Mouse (Mus musculus) intestine, embryonic 16.5 days (tissue): ENCODE measurements around the gene Btg2. TPM values are rescaled to one million over a fixed set of nuclear protein-coding genes. Genes with fewer than 3 reads are reported as not detected.

Experiments used
- ATAC-seq: fragments of 200-750 bp; cut with Nextera tagmentation; 2 replicates; pipeline ENCODE4 v1.8.0; 2017; ENCODE audit warnings: moderate TSS enrichment, moderate library complexity
- H3K27ac ChIP-seq: fragments of 300-500 bp; sonication (generic); 2 replicates; pipeline ENCODE4 v1.5.1; 2014; ENCODE audit warnings: mild to moderate bottlenecking, low read length
- H3K27me3 ChIP-seq: fragments of 300-500 bp; sonication (generic); replicated peaks from 2 replicates; pipeline ENCODE4 v1.6.1; 2014; ENCODE audit warnings: low read length, control low read depth, mixed read lengths; ENCODE audit not compliant: control insufficient read depth, insufficient read depth
- H3K36me3 ChIP-seq: fragments of 300-500 bp; sonication (generic); 2 replicates; pipeline ENCODE4 v1.6.1; 2014; ENCODE audit warnings: low read length, control low read depth; ENCODE audit not compliant: control insufficient read depth, insufficient read depth
- H3K4me1 ChIP-seq: fragments of 300-500 bp; sonication (generic); 2 replicates; pipeline ENCODE4 v1.6.1; 2014; ENCODE audit warnings: low read length, control low read depth, mixed read lengths; ENCODE audit not compliant: control insufficient read depth, insufficient read depth
- H3K4me2 ChIP-seq: fragments of 300-500 bp; sonication (generic); 2 replicates; pipeline ENCODE4 v1.6.1; 2014; ENCODE audit warnings: low read depth, low read length, control low read depth
- H3K4me3 ChIP-seq: fragments of 300-500 bp; sonication (generic); 2 replicates; pipeline ENCODE4 v1.5.1; 2014; ENCODE audit warnings: mild to moderate bottlenecking, low read length
- H3K9ac ChIP-seq: fragments of 300-500 bp; sonication (generic); 2 replicates; pipeline ENCODE4 v1.6.1; 2014; ENCODE audit warnings: low read depth, low read length
- H3K9me3 ChIP-seq: fragments of 300-500 bp; sonication (generic); 2 replicates; pipeline ENCODE4 v1.6.1; 2016; ENCODE audit warnings: low read length, control low read depth; ENCODE audit not compliant: control insufficient read depth
- WGBS: fragments of 180-500 bp; shearing (Covaris S2); extraction: QIAGEN DNeasy Blood & Tissue Kit; methylation state at CpG from one replicate; pipeline ENCODE4 v1.1.7; 2014; 5-methylcytosine and 5-hydroxymethylcytosine counted together
- polyA plus RNA-seq: library from polyadenylated mRNA; unstranded; fragments of >200 nt; fragmentation: Nextera tagmentation; extraction: Ambion mirVana; gene quantifications from 2 replicates; pipeline ENCODE4 v1.2.1, GENCODE M21; 2015

Gene Btg2
- polyA plus RNA-seq, 1 experiment from 2014 or later = 42.9 TPM

DNA sequence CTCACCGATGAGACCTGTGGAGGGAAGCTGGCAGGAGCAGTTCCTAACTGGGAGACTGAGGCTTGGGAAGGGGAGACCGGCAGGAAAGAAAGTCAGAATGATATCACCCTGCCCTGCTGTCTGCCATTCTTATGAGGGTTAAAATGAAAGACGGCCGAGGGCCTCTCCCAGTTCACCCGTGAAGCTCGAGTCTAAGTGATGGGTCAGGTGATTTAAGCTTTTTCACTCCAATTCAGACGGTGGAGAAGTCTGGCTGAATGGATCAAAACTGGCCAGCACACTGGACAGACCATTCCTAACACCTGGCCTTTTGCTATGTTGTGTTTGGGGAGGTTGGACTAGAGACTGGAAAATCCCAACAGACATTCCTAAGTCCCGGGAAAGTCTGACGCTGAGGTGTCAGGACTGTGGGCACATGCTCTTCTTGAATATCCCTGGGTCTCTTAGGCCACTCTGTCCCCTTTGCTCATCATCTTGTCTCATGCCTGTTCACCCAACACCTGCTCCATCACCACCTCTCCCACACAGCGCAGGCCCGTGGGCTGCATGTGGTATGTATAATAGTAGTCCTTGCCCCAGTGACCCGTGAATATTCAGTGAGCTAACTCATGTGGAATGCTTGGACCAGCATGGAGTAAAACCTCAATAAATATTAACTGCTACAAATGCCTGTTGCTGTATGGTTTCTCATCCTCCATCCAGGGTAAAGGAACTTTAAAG, 20.8 kb upstream of the Btg2 start:
- peak overlapping the region; percentile 77 for H3K4me2 ChIP-seq
- H3K9ac ChIP-seq = peak overlapping the region; percentile 73
- 21% methylated on average over 12 of the region's 12 CpGs for WGBS
- H3K36me3 ChIP-seq = no peaks in the 10 kb centered on the region
- peaks cover 43% of the 10 kb centered on the region for H3K4me1 ChIP-seq
- peak overlapping the region; percentile 98 for H3K27ac ChIP-seq
- no peaks in the 10 kb centered on the region for H3K27me3 ChIP-seq
- H3K9me3 ChIP-seq = no peaks in the 10 kb centered on the region
- peak overlapping the region; percentile 44 for H3K4me3 ChIP-seq
- no peak; the same call in 1 of the 2 replicates for ATAC-seq

GRCm38 (mm10) chr1:134098726-134099515, 20.0 kb upstream of the Btg2 start:
- Histone ChIP-seq H3K27ac (peak overlapping the region; percentile 98), H3K27me3 (no peaks in the 10 kb centered on the region), H3K9me3 (no peaks in the 10 kb centered on the region), H3K4me3 (peak overlapping the region; percentile 44), H3K4me2 (peak overlapping the region; percentile 77), H3K36me3 (no peaks in the 10 kb centered on the region), H3K4me1 (peaks cover 47% of the 10 kb centered on the region), H3K9ac (peak overlapping the region; percentile 73)
- WGBS = under 1% methylated on average over 17 of the region's 17 CpGs
- peak; percentile 87 for ATAC-seq

DNA sequence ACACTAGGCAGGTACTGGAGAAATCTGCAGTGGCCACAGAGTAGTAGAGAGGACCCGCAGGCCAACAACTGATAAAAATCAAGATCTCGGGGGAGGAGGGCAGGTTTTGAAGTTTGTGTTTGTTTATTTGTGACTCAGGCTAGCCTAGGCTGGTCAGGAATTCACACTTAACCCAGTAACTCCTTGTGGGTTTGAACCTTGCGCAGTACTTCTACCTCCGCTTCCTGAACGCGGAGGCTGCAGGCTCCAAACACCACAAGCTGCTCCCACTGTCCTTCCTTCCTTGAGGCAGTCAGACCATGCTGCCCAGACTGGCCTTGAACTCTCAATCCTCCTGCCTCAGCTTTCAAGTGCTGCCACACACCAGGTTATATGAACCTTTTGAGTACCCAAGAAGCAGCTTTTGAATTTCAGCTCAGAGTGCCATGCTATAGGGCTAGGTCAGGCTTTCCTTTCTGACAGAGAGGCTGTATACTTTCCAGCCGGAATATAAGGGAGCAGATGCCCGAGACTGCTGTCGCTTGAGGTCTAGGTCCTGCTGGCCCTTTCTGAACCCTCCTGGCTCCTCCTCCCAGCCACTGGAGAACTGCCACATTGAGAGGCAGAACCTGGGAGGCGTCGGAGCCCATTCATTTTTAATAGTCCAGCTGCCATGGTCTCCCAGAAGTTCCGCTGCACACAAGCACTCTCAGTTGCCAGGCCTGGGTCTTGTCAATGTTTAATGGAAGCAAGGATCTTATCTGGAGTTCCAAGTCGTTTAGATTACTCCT, 19.2 kb upstream of the Btg2 start:
- peak overlapping the region; percentile 77 for H3K4me2 ChIP-seq
- peak overlapping the region; percentile 98 for H3K27ac ChIP-seq
- H3K9me3 ChIP-seq = no peaks in the 10 kb centered on the region
- peak; percentile 10; the same call in 1 of the 2 replicates for ATAC-seq
- H3K4me3 ChIP-seq = peak overlapping the region; percentile 44; the same call in 1 of the 2 replicates
- WGBS = 40% methylated on average over 13 of the region's 13 CpGs
- no peaks in the 10 kb centered on the region for H3K36me3 ChIP-seq
- H3K4me1 ChIP-seq = peaks cover 53% of the 10 kb centered on the region
- H3K9ac ChIP-seq = peak overlapping the region; percentile 73
- H3K27me3 ChIP-seq = no peaks in the 10 kb centered on the region

- Histone ChIP-seq H3K4me2 (no peak overlapping the region), H3K27ac (peak overlapping the region; percentile 98), H3K36me3 (no peaks in the 10 kb centered on the region), H3K9me3 (no peaks in the 10 kb centered on the region), H3K27me3 (no peaks in the 10 kb centered on the region), H3K9ac (no peak overlapping the region), H3K4me1 (peaks cover 58% of the 10 kb centered on the region), H3K4me3 (no peak overlapping the region)
- WGBS = 86% methylated on average over 7 of the region's 7 CpGs
- no peak for ATAC-seq
Observed at GRCm38 (mm10) chr1:134097080-134097855, 18.3 kb upstream of the Btg2 start.

- no peak overlapping the region for H3K4me3 ChIP-seq
- H3K27ac ChIP-seq = peak overlapping the region; percentile 98
- 0 out of 2 replicates have a peak overlapping the region, but pooled peaks have one; percentile 23 for H3K9ac ChIP-seq
- no peaks in the 10 kb centered on the region for H3K27me3 ChIP-seq
- H3K4me2 ChIP-seq = no peak overlapping the region
- WGBS = 36% methylated on average over 14 of the region's 14 CpGs
- ATAC-seq = 0 out of 2 replicates have a peak, but pooled peaks have one; percentile 9
- H3K9me3 ChIP-seq = no peaks in the 10 kb centered on the region
- peaks cover 63% of the 10 kb centered on the region for H3K4me1 ChIP-seq
- no peaks in the 10 kb centered on the region for H3K36me3 ChIP-seq
Observed at GRCm38 (mm10) chr1:134096264-134096934, 17.5 kb upstream of the Btg2 start.

DNA sequence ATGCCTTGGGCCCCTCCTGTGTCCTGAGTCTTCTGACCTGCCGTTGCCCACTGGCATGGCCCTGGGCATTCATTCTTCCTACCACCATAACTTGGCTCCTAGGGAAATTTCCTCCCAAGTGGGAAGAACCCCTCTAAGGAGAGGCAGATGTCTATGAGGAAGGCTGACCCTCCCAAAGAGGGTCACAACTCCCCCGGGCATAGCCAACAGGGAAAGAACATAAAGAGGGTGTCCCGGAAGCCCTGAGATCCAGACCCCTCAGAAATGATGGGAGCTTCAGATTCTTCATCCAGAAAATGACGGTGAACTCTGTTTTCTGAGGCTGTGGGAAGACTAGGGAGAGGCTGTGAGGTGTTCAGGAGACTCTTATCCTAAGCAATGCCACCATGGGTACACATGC, 16.8 kb upstream of the Btg2 start:
- Histone ChIP-seq H3K27me3 (no peaks in the 10 kb centered on the region), H3K4me2 (no peak overlapping the region), H3K4me1 (peaks cover 63% of the 10 kb centered on the region), H3K9ac (0 out of 2 replicates have a peak overlapping the region, but pooled peaks have one; percentile 23), H3K27ac (peak overlapping the region; percentile 98), H3K4me3 (no peak overlapping the region), H3K36me3 (no peaks in the 10 kb centered on the region), H3K9me3 (no peaks in the 10 kb centered on the region)
- 78% methylated on average over 4 of the region's 4 CpGs for WGBS
- no peak for ATAC-seq

DNA sequence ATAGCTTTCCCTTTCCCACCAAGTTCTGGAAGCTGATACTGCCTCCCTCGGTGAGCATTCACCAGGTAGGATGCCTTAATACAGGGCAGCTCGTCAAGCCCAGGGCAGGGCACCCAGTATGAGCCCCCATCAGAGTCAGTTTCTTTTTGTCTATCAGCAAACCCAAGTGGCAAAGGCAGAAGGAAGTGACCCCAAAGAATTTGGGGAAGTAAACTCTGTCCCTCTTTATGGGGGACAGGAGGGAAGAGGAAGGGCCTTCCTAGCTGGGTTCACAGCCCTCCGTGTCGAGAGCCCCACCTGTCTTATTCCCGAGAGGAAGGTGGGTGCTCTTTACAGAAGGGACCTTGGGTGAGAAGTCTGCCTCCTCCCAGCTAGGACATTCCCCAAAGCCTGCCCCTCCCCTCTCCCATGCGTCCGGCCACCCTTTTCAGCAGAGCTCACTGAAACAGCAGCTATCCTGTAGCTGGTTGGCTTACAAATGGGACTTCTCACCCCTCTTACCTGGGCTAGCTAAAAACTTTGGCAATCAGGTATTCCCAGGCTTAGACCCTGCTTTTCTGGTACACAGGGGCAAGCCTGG, 16.2 kb upstream of the Btg2 start:
- Histone ChIP-seq H3K27me3 (no peaks in the 10 kb centered on the region), H3K9ac (no peak overlapping the region), H3K4me1 (peaks cover 63% of the 10 kb centered on the region), H3K4me2 (no peak overlapping the region), H3K9me3 (no peaks in the 10 kb centered on the region), H3K27ac (no peak overlapping the region), H3K36me3 (no peaks in the 10 kb centered on the region), H3K4me3 (no peak overlapping the region)
- ATAC-seq = no peak
- 68% methylated on average over 7 of the region's 7 CpGs for WGBS
